In the genomic region with DNA sequence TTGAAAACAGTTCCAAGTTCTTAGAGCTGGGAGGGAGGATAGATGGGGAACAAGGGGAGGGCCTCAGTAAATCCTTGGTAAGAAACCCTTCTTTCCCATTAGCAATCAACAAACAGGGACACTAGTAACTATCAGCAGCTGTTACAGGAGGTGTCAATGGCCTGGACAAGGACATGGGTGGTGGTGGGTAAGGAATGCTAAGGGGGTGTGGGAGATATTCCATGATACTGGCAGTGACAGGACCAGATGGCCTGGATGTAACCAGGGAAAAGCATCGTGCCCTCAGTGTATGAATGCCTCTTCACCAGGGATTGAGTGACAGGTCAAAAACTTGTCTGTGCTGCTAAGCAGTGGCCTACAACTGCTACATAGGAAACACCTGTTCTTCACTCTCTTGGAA, we compare ENCODE assay signal across 22 mouse cellular contexts. TPM values are rescaled to one million over a fixed set of nuclear protein-coding genes. Genes with fewer than 3 reads are reported as not detected.
"Had no signal": no experiment of that assay in that cellular context is flagged by ENCODE, and none has a peak within 500 bp of the region (broad histone marks: within the 10 kb centered on the region; RNA-seq: fewer than 3 reads in every experiment).

No protein-coding gene starts in this region.

- H3K9ac ChIP-seq: lung, embryonic 14.5 days; midbrain, embryonic 12.5 days; neural tube, embryonic 12.5 days; stomach, embryonic 15.5 days had no signal

- H3K4me1 ChIP-seq: neural tube, embryonic 12.5 days; stomach, embryonic 15.5 days had no signal

- H3K4me2 ChIP-seq: lung, embryonic 14.5 days; midbrain, embryonic 12.5 days; neural tube, embryonic 12.5 days; stomach, embryonic 15.5 days had no signal

- H3K27ac ChIP-seq: midbrain, embryonic 10.5 days; midbrain, embryonic 12.5 days; neural tube, embryonic 12.5 days; stomach, embryonic 15.5 days; stomach, postnatal 0 days had no signal

- ATAC-seq: midbrain, embryonic 16.5 days had no signal

- DNase-seq: lung, adult 18-20 months; lung, embryonic 14.5 days; lung, postnatal 10 days; lung, postnatal 4 days; midbrain, embryonic 14.5 days; right cerebral cortex, postnatal 14 days; thymus, adult 2 months; thymus, postnatal 25 days; thymus, postnatal 4 days had no signal

- H3K9me3 ChIP-seq: midbrain, embryonic 10.5 days; midbrain, embryonic 12.5 days; neural tube, embryonic 12.5 days; stomach, embryonic 15.5 days had no signal

- H3K4me3 ChIP-seq: midbrain, embryonic 10.5 days; midbrain, embryonic 12.5 days; neural tube, embryonic 12.5 days; stomach, embryonic 15.5 days had no signal

- H3K27me3 ChIP-seq: midbrain, embryonic 12.5 days; neural tube, embryonic 12.5 days; stomach, embryonic 15.5 days had no signal

RNA-seq across cellular contexts. Expression of gene Tex46, which starts 57.1 kb away (rescaled TPM):
- total RNA-seq: megakaryocyte, adult 5-6 weeks; megakaryocyte-erythroid progenitor cell, adult 5-6 weeks; neutrophil, adult 5-6 weeks had no signal
- polyA plus RNA-seq: lung, embryonic 14.5 days; lung, embryonic 16.5 days; midbrain, embryonic 10.5 days; midbrain, embryonic 12.5 days; midbrain, embryonic 14.5 days; midbrain, embryonic 16.5 days; neural tube, embryonic 12.5 days; neural tube, embryonic 14.5 days; spleen, adult 2 months; stomach, embryonic 15.5 days; stomach, postnatal 0 days; thymus, adult 2 months; urinary bladder, adult 2 months had no signal
